Mouse (Mus musculus): Measurements from ENCODE around the gene Lsr. TPM values are rescaled to one million over a fixed set of nuclear protein-coding genes. Genes with fewer than 3 reads are reported as not detected.
A peak's percentile ranks its signal among the peaks of the same experiment; 100 is the strongest.
"Not testable (repeated sequence)": the region's sequence is repeated elsewhere in the genome, so short reads cannot be mapped to it uniquely, and the experiment has no call there.

Lsr gene
- polyA plus RNA-seq, 1 experiment from 2014 or later: 13.8 TPM

GRCm38 (mm10) chr7:30924071-30924470, 49.2 kb downstream of the Lsr start:
- Histone ChIP-seq H3K27me3 (replicated peaks) (peaks cover 10% of the 10 kb centered on the region; the same call in 1 of the 2 replicates), H3K36me3 (no peaks in the 10 kb centered on the region), H3K27ac (ENCODE audit: poor library complexity, severe bottlenecking) (no peak overlapping the region), H3K4me3 (no peak overlapping the region), H3K4me2 (no peak overlapping the region), H3K9me3 (replicated peaks) (no peaks in the 10 kb centered on the region), H3K4me1 (replicated peaks) (no peaks in the 10 kb centered on the region), H3K9ac (no peak overlapping the region)
- 58% methylated on average over 3 of the region's 3 CpGs for WGBS
- ATAC-seq (ENCODE audit: insufficient number of reproducible peaks, low FRiP score): no peak

GRCm38 (mm10) chr7:30922490-30922889, 50.8 kb downstream of the Lsr start:
- H3K27ac ChIP-seq (ENCODE audit: poor library complexity, severe bottlenecking); H3K9ac ChIP-seq; H3K9me3 ChIP-seq (replicated peaks); H3K36me3 ChIP-seq; H3K4me3 ChIP-seq; ATAC-seq (ENCODE audit: insufficient number of reproducible peaks, low FRiP score); H3K4me1 ChIP-seq (replicated peaks); H3K4me2 ChIP-seq: not testable (repeated sequence)
- peaks cover 10% of the 10 kb centered on the region; the same call in 1 of the 2 replicates for H3K27me3 ChIP-seq (replicated peaks)
- WGBS: 50% methylated on average over 3 of the region's 3 CpGs

- Histone ChIP-seq H3K36me3 (no peaks in the 10 kb centered on the region), H3K4me1 (replicated peaks) (no peaks in the 10 kb centered on the region), H3K9ac (no peak overlapping the region), H3K9me3 (replicated peaks) (no peaks in the 10 kb centered on the region), H3K27ac (ENCODE audit: poor library complexity, severe bottlenecking) (no peak overlapping the region), H3K4me2 (no peak overlapping the region), H3K4me3 (no peak overlapping the region), H3K27me3 (replicated peaks) (peaks cover 20% of the 10 kb centered on the region)
- no peak for ATAC-seq (ENCODE audit: insufficient number of reproducible peaks, low FRiP score)
- 48% methylated on average over 3 of the region's 3 CpGs for WGBS
Observed at GRCm38 (mm10) chr7:30920217-30920616, 53.0 kb downstream of the Lsr start.

- no peak for ATAC-seq (ENCODE audit: insufficient number of reproducible peaks, low FRiP score)
- Histone ChIP-seq H3K4me3 (no peak overlapping the region), H3K27ac (ENCODE audit: poor library complexity, severe bottlenecking) (no peak overlapping the region), H3K36me3 (no peaks in the 10 kb centered on the region), H3K27me3 (replicated peaks) (peaks cover 10% of the 10 kb centered on the region), H3K4me1 (replicated peaks) (no peaks in the 10 kb centered on the region), H3K4me2 (no peak overlapping the region), H3K9ac (no peak overlapping the region), H3K9me3 (replicated peaks) (no peaks in the 10 kb centered on the region)
- 49% methylated on average over 4 of the region's 4 CpGs for WGBS
Observed at GRCm38 (mm10) chr7:30917219-30917618, 56.0 kb downstream of the Lsr start.

- H3K27me3 ChIP-seq (replicated peaks): peaks cover 10% of the 10 kb centered on the region
- 34% methylated on average over 6 of the region's 6 CpGs for WGBS
- no peak overlapping the region for H3K4me2 ChIP-seq
- no peak overlapping the region for H3K27ac ChIP-seq (ENCODE audit: poor library complexity, severe bottlenecking)
- H3K36me3 ChIP-seq: no peaks in the 10 kb centered on the region
- H3K4me3 ChIP-seq: no peak overlapping the region
- H3K9me3 ChIP-seq (replicated peaks): no peaks in the 10 kb centered on the region
- no peak for ATAC-seq (ENCODE audit: insufficient number of reproducible peaks, low FRiP score)
- H3K9ac ChIP-seq: no peak overlapping the region
- H3K4me1 ChIP-seq (replicated peaks): no peaks in the 10 kb centered on the region
Observed at GRCm38 (mm10) chr7:30916713-30917112, 56.6 kb downstream of the Lsr start.

GRCm38 (mm10) chr7:30914732-30915131, 58.5 kb downstream of the Lsr start, which contains the start of gene Mag:
Mag (minus strand) TSS chr7:30914873.
- Histone ChIP-seq H3K4me2 (no peak within 1 kb of the TSS), H3K27me3 (replicated peaks) (peaks cover 17% of the 10 kb centered on the region), H3K27ac (ENCODE audit: poor library complexity, severe bottlenecking) (no peak within 1 kb of the TSS), H3K36me3 (no peaks in the 10 kb centered on the region), H3K4me3 (no peak within 1 kb of the TSS), H3K4me1 (replicated peaks) (no peaks in the 10 kb centered on the region), H3K9me3 (replicated peaks) (no peaks in the 10 kb centered on the region), H3K9ac (no peak within 1 kb of the TSS)
- WGBS: 62% methylated on average over 8 of the region's 8 CpGs
- no peak for ATAC-seq (ENCODE audit: insufficient number of reproducible peaks, low FRiP score)

- 68% methylated on average over 6 of the region's 6 CpGs for WGBS
- H3K9me3 ChIP-seq (replicated peaks): no peaks in the 10 kb centered on the region
- no peak overlapping the region for H3K9ac ChIP-seq
Observed at GRCm38 (mm10) chr7:30909773-30910172, 63.5 kb downstream of the Lsr start.

GRCm38 (mm10) chr7:30908992-30909431, 64.3 kb downstream of the Lsr start:
- Histone ChIP-seq H3K9me3 (replicated peaks) (no peaks in the 10 kb centered on the region), H3K9ac (no peak overlapping the region), H3K27ac (ENCODE audit: poor library complexity, severe bottlenecking) (no peak overlapping the region), H3K4me3 (peak overlapping the region; percentile 12), H3K27me3 (replicated peaks) (peaks cover 39% of the 10 kb centered on the region), H3K4me2 (peak overlapping the region; percentile 64), H3K4me1 (replicated peaks) (peaks cover 9% of the 10 kb centered on the region), H3K36me3 (no peaks in the 10 kb centered on the region)
- peak; percentile 37 for ATAC-seq (ENCODE audit: insufficient number of reproducible peaks, low FRiP score)
- WGBS: 23% methylated on average over 15 of the region's 17 CpGs

More at GRCm38 (mm10) chr7:30909773-30910172, 63.5 kb downstream of the Lsr start:
- no peaks in the 10 kb centered on the region for H3K36me3 ChIP-seq
- no peak overlapping the region for H3K27ac ChIP-seq (ENCODE audit: poor library complexity, severe bottlenecking)
- no peak for ATAC-seq (ENCODE audit: insufficient number of reproducible peaks, low FRiP score)
- H3K27me3 ChIP-seq (replicated peaks): peaks cover 39% of the 10 kb centered on the region
- no peak overlapping the region for H3K4me3 ChIP-seq
- peaks cover 9% of the 10 kb centered on the region for H3K4me1 ChIP-seq (replicated peaks)
- no peak overlapping the region for H3K4me2 ChIP-seq

- H3K27ac ChIP-seq (ENCODE audit: poor library complexity, severe bottlenecking): no peak overlapping the region
- ATAC-seq (ENCODE audit: insufficient number of reproducible peaks, low FRiP score): peak; percentile 61
- H3K4me3 ChIP-seq: peak overlapping the region; percentile 12
Observed at GRCm38 (mm10) chr7:30908277-30908991, 64.8 kb downstream of the Lsr start.

More at GRCm38 (mm10) chr7:30908277-30908991, 64.8 kb downstream of the Lsr start:
- 0 out of 2 replicates have a peak overlapping the region, but pooled peaks have one; percentile 30 for H3K9ac ChIP-seq
- H3K4me2 ChIP-seq: peak overlapping the region; percentile 64
- H3K4me1 ChIP-seq (replicated peaks): peaks cover 9% of the 10 kb centered on the region
- H3K27me3 ChIP-seq (replicated peaks): peaks cover 39% of the 10 kb centered on the region
- no peaks in the 10 kb centered on the region for H3K36me3 ChIP-seq
- WGBS: 3% methylated on average over 24 of the region's 26 CpGs
- no peaks in the 10 kb centered on the region for H3K9me3 ChIP-seq (replicated peaks)

Other genes starting within 250 kb of the Lsr start
- 158 and 165 TPM in 2 replicates for gene Tmem147, start 243.9 kb downstream of the Lsr start, polyA plus RNA-seq (2016; fragmentation: Nextera tagmentation; extraction: Ambion mirVana)
- gene Gapdhs, start 229.8 kb downstream of the Lsr start, polyA plus RNA-seq (2016; fragmentation: Nextera tagmentation; extraction: Ambion mirVana): not detected in 2 replicates
- 0.58 and 0.72 TPM in 2 replicates for gene Sbsn, start 222.0 kb downstream of the Lsr start, polyA plus RNA-seq (2016; fragmentation: Nextera tagmentation; extraction: Ambion mirVana)
- 1.1 TPM in 2 replicates for gene Dmkn, start 209.7 kb downstream of the Lsr start, polyA plus RNA-seq (2016; fragmentation: Nextera tagmentation; extraction: Ambion mirVana)
- gene Krtdap, start 185.6 kb downstream of the Lsr start, polyA plus RNA-seq (2016; fragmentation: Nextera tagmentation; extraction: Ambion mirVana): not detected in 2 replicates
- gene Ffar2, start 149.7 kb downstream of the Lsr start, polyA plus RNA-seq (2016; fragmentation: Nextera tagmentation; extraction: Ambion mirVana): not detected in 2 replicates
- gene Ffar3, start 117.3 kb downstream of the Lsr start, polyA plus RNA-seq (2016; fragmentation: Nextera tagmentation; extraction: Ambion mirVana): not detected in 2 replicates
- gene Ffar1, start 111.9 kb downstream of the Lsr start, polyA plus RNA-seq (2016; fragmentation: Nextera tagmentation; extraction: Ambion mirVana): not detected in 2 replicates
- not detected in 2 replicates for gene Cd22, start 93.1 kb downstream of the Lsr start, polyA plus RNA-seq (2016; fragmentation: Nextera tagmentation; extraction: Ambion mirVana)
- 0.18 TPM in 1 of 2 replicates, not detected in the other for gene Mag, start 58.6 kb downstream of the Lsr start, polyA plus RNA-seq (2016; fragmentation: Nextera tagmentation; extraction: Ambion mirVana)
- gene Hamp2, start 48.8 kb downstream of the Lsr start, polyA plus RNA-seq (2016; fragmentation: Nextera tagmentation; extraction: Ambion mirVana): not detected in 2 replicates
- not detected in 2 replicates for gene Hamp, start 29.4 kb downstream of the Lsr start, polyA plus RNA-seq (2016; fragmentation: Nextera tagmentation; extraction: Ambion mirVana)
- gene Usf2, start 16.7 kb downstream of the Lsr start, polyA plus RNA-seq (2016; fragmentation: Nextera tagmentation; extraction: Ambion mirVana): 18.4 and 22.5 TPM in 2 replicates
- gene Fam187b, start 326 bp upstream of the Lsr start, polyA plus RNA-seq (2016; fragmentation: Nextera tagmentation; extraction: Ambion mirVana): 0.53 and 0.60 TPM in 2 replicates
- gene Fxyd5, start 69.0 kb upstream of the Lsr start, polyA plus RNA-seq (2016; fragmentation: Nextera tagmentation; extraction: Ambion mirVana): 34.8 and 37.3 TPM in 2 replicates
- 1.4 and 1.7 TPM in 2 replicates for gene Fxyd7, start 78.0 kb upstream of the Lsr start, polyA plus RNA-seq (2016; fragmentation: Nextera tagmentation; extraction: Ambion mirVana)
- 927 and 934 TPM in 2 replicates for gene Fxyd1, start 83.7 kb upstream of the Lsr start, polyA plus RNA-seq (2016; fragmentation: Nextera tagmentation; extraction: Ambion mirVana)
- 0.14 TPM in 1 of 2 replicates, not detected in the other for gene Lgi4, start 85.9 kb upstream of the Lsr start, polyA plus RNA-seq (2016; fragmentation: Nextera tagmentation; extraction: Ambion mirVana)
- 0.15 and 0.23 TPM in 2 replicates for gene Fxyd3, start 103.2 kb upstream of the Lsr start, polyA plus RNA-seq (2016; fragmentation: Nextera tagmentation; extraction: Ambion mirVana)
- 1.9 and 2.0 TPM in 2 replicates for gene Hpn, start 141.8 kb upstream of the Lsr start, polyA plus RNA-seq (2016; fragmentation: Nextera tagmentation; extraction: Ambion mirVana)
- 5.3 and 5.7 TPM in 2 replicates for gene Scn1b, start 153.5 kb upstream of the Lsr start, polyA plus RNA-seq (2016; fragmentation: Nextera tagmentation; extraction: Ambion mirVana)
- 63.4 and 64.6 TPM in 2 replicates for gene Gramd1a, start 182.4 kb upstream of the Lsr start, polyA plus RNA-seq (2016; fragmentation: Nextera tagmentation; extraction: Ambion mirVana)

Measured in heart, embryonic 12.5 days (tissue).